Mouse (Mus musculus): Measurements from ENCODE around the gene Erp27. TPM values are rescaled to one million over a fixed set of nuclear protein-coding genes. Genes with fewer than 3 reads are reported as not detected.
"Not testable (repeated sequence)": the region's sequence is repeated elsewhere in the genome, so short reads cannot be mapped to it uniquely, and the experiment has no call there.

Erp27 gene
- 0.55 and 0.73 TPM in 2 replicates for polyA plus RNA-seq (2016; fragmentation: Nextera tagmentation; extraction: Ambion mirVana)

DNA sequence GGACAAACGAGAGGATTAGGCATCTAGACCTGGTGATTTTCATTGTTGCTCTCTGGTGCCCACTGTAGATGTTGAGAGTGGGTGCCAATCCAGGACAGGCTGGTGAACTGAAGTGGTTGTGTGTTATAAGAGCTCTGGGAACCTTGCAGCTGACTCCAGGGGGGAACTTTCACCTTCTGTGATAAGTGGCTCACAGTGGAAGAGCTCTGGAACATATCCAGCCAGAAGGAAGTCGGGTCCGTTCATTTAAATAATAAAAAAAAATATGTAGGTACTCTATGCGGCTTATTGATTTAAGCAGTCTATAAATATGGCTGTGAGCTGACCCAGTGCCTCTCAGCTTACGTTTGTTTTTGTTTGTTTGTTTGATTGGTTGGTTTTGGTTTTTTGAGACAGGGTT is at the start of gene Erp27:
Erp27 (minus strand) TSS at position 101 of the 400 bp plus-strand sequence.
- no peak within 1 kb of the TSS for H3K4me3 ChIP-seq
- H3K27me3 ChIP-seq (ENCODE audit: insufficient read depth, poor library complexity, severe bottlenecking) = no peaks in the 10 kb centered on the region
- no peak for DNase-seq (ENCODE audit: low spot score)
- H3K4me1 ChIP-seq = peaks cover 20% of the 10 kb centered on the region
- 75% methylated on average over 5 of the region's 5 CpGs for WGBS
- H3K9me3 ChIP-seq = no peaks in the 10 kb centered on the region
- H3K36me3 ChIP-seq = peaks cover 15% of the 10 kb centered on the region; the same call in 1 of the 2 replicates
- H3K27ac ChIP-seq = 0 out of 2 replicates have a peak within 1 kb of the TSS, but pooled peaks have one; percentile 62

DNA sequence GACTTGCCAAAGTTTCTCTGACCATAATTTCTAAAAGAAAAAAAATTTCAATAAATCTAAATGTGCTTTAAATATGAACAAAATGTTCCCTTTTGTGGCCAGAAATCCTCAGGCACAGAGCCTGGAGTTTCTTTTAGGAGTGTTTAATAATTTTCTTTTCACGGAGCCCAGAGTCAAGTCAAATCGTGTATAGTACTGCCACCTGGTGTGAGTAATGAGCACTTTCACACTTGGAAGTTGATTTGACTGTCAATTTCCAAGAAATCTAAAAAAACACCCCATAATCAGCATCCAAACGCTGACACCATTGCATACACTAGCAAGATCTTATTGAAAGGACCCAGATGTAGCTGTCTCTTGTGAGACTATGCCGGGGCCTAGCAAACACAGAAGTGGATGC is 46.9 kb upstream of the Erp27 start:
- not testable (repeated sequence) for H3K27me3 ChIP-seq (ENCODE audit: insufficient read depth, poor library complexity, severe bottlenecking); DNase-seq (ENCODE audit: low spot score)
- WGBS = 38% methylated on average over 4 of the region's 4 CpGs

DNA sequence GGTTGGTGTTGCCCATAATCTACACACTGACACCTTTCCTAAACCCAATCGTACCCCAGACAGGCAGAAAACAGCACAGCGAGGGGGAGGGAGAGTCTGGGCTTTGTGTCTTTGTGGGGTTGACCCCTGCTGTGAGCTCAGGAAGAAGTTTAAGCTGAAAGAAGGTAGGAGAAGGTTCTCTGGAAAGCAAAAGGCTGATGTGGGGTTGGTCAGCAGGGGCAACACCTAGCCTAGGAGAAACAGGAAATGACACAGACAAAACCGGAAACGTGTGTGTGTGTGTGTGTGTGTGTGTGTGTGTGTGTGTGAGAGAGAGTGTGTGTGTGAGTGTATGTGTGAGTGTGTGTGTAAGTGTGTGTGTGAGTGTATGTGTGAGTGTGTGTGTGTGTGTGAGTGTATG is 45.5 kb upstream of the Erp27 start:
- DNase-seq (ENCODE audit: low spot score) = peak; percentile 75
- H3K27ac ChIP-seq = peak overlapping the region; percentile 62; the same call in 1 of the 2 replicates
- no peaks in the 10 kb centered on the region for H3K36me3 ChIP-seq
- 64% methylated on average over 4 of the region's 4 CpGs for WGBS
- no peaks in the 10 kb centered on the region for H3K27me3 ChIP-seq (ENCODE audit: insufficient read depth, poor library complexity, severe bottlenecking)
- H3K9me3 ChIP-seq = no peaks in the 10 kb centered on the region
- no peak overlapping the region for H3K4me3 ChIP-seq
- H3K4me1 ChIP-seq = peaks cover 7% of the 10 kb centered on the region; the same call in 1 of the 2 replicates

More for the DNA sequence above, 46.9 kb upstream of the Erp27 start:
- H3K27ac ChIP-seq, H3K4me3 ChIP-seq, H3K4me1 ChIP-seq, H3K9me3 ChIP-seq, H3K36me3 ChIP-seq: not testable (repeated sequence)

DNA sequence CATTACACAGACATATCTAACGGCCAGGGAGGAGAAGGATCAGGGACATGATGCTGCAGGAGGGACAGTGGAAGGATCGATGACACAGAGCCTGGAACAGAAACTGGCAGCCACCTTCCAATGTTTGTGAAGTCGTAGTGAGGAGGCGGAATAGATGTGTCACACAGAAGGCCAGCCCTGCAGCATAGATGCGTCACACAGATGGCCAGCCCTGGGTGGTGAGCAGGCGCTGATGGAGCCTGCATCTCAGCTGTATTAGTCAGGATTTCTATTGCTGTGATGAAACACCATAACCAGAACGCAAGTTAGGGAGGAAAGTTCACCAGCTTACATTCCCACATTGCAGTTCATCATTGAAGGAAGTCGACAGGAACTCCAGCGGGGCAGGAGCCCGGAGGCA is 43.9 kb upstream of the Erp27 start:
- Histone ChIP-seq H3K4me3 (no peak overlapping the region), H3K4me1 (peaks cover 7% of the 10 kb centered on the region; the same call in 1 of the 2 replicates), H3K27me3 (ENCODE audit: insufficient read depth, poor library complexity, severe bottlenecking) (no peaks in the 10 kb centered on the region), H3K36me3 (no peaks in the 10 kb centered on the region), H3K9me3 (no peaks in the 10 kb centered on the region), H3K27ac (no peak overlapping the region)
- DNase-seq (ENCODE audit: low spot score) = peak; percentile 76
- 73% methylated on average over 10 of the region's 10 CpGs for WGBS

DNA sequence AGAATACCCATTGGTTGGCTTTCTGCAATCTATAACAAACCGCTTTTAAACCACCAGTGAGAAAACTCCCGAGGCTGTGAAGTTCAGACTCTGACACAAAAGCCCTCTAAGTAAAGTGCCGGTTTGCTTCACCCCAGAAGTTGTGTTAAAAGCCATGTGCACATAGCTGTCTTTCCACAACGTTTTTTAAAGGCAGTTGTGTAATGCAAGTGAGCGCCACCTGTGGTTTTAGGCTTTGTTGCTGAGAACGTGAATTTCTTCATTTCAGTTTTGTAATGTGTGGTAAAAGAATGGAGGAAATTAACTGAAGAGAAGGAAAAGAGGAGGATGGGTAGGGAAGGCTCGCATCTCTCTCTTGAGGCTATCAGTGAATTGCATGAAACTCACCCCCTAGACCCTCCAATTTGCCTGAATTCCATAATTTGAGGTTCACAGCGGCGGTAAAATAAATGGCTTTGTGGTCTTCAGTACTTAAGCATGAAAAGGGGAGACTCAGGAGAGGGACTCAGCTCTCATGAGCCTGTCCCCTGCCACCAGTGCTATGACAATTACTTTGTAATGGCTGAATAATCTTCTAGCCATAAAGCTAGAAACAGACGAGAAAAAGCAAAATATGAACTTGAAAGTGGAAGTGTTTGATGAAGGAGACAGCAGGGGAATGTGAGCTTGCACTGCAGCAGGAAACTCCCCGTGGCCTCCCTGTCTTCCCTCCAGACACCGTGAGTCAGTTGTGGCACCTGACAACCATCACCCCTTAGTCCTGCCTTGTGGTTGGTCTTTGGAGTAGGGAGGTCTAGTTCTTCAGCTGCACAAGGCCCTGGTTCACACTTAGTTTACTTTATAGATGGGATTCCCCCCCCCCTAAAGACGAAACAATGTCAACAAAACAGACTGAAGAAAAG is 42.9 kb upstream of the Erp27 start:
- Histone ChIP-seq H3K27ac (no peak overlapping the region), H3K36me3 (no peaks in the 10 kb centered on the region), H3K9me3 (no peaks in the 10 kb centered on the region), H3K4me3 (no peak overlapping the region), H3K27me3 (ENCODE audit: insufficient read depth, poor library complexity, severe bottlenecking) (no peaks in the 10 kb centered on the region), H3K4me1 (peaks cover 7% of the 10 kb centered on the region; the same call in 1 of the 2 replicates)
- 74% methylated on average over 13 of the region's 13 CpGs for WGBS
- peak; percentile 71 for DNase-seq (ENCODE audit: low spot score)

DNA sequence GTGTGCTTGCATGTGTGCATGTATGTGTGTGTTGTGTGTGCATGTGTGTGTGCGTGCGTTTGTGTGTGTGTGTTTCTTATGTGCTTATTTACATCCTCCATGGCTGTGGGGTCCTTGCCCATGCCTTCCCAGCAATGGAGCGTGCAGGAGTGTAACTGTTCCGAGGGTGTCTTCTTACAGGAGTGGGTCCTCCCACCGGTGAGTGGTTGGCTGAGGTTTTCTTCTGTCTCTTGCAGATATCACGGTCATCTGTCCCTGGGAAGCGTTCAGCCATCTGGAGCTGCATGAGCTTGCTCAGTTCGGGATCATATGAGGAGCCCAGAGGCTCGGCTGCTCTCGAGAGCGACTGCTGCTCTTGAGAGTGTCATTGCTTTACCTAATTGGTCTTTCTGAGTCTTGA is 41.0 kb upstream of the Erp27 start:
- WGBS = 62% methylated on average over 11 of the region's 11 CpGs
- H3K4me1 ChIP-seq = peaks cover 10% of the 10 kb centered on the region; the same call in 1 of the 2 replicates
- H3K27ac ChIP-seq = peak overlapping the region; percentile 25; the same call in 1 of the 2 replicates
- H3K4me3 ChIP-seq = no peak overlapping the region
- H3K27me3 ChIP-seq (ENCODE audit: insufficient read depth, poor library complexity, severe bottlenecking) = no peaks in the 10 kb centered on the region
- H3K9me3 ChIP-seq = no peaks in the 10 kb centered on the region
- peak; percentile 66 for DNase-seq (ENCODE audit: low spot score)
- no peaks in the 10 kb centered on the region for H3K36me3 ChIP-seq

DNA sequence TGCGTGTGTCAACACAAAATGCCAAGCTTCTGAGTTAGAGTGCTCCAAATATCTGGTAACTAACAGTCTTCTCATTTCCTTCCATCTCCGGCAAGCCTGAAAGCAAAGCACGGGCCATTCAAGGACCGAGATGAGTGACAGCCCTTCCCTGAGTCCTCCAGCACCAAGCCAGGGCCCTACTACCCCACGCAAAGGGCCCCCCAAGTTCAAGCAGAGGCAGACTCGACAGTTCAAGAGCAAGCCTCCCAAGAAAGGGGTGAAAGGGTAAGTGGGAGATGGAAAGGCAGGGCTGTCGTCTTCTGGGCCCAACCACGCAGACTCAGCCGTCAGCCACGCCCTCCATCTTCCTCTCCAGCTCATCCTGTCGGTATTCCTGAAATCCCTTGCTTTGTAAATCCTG is 37.2 kb upstream of the Erp27 start:
- no peaks in the 10 kb centered on the region for H3K36me3 ChIP-seq
- peak; percentile 35 for DNase-seq (ENCODE audit: low spot score)
- H3K27me3 ChIP-seq (ENCODE audit: insufficient read depth, poor library complexity, severe bottlenecking) = no peaks in the 10 kb centered on the region
- H3K4me1 ChIP-seq = peaks cover 10% of the 10 kb centered on the region; the same call in 1 of the 2 replicates
- H3K4me3 ChIP-seq = no peak overlapping the region
- 55% methylated on average over 11 of the region's 11 CpGs for WGBS
- no peaks in the 10 kb centered on the region for H3K9me3 ChIP-seq
- no peak overlapping the region for H3K27ac ChIP-seq

DNA sequence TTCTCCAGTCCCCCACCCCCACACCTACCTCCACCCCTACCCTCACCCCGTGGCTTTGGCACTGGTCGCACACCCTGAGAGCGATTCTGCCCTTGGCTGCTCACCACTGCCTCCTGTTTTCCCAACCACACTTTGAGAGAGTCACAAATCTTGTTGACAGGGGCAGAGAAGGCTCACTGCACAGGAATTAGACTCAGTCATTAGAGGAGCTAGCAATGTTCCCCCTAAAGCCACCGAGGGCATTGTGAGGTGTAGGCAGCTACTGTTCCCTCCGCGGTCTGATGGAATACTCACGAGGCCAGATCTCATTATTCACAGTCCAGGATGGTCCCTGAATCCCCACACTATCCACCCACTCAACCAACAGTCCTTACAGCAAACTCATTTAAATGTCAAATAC is 35.1 kb upstream of the Erp27 start:
- Histone ChIP-seq H3K9me3 (no peaks in the 10 kb centered on the region), H3K36me3 (no peaks in the 10 kb centered on the region), H3K27me3 (ENCODE audit: insufficient read depth, poor library complexity, severe bottlenecking) (no peaks in the 10 kb centered on the region), H3K4me1 (peaks cover 8% of the 10 kb centered on the region; the same call in 1 of the 2 replicates), H3K4me3 (no peak overlapping the region), H3K27ac (no peak overlapping the region)
- WGBS = 77% methylated on average over 7 of the region's 7 CpGs
- DNase-seq (ENCODE audit: low spot score) = peak; percentile 14

DNA sequence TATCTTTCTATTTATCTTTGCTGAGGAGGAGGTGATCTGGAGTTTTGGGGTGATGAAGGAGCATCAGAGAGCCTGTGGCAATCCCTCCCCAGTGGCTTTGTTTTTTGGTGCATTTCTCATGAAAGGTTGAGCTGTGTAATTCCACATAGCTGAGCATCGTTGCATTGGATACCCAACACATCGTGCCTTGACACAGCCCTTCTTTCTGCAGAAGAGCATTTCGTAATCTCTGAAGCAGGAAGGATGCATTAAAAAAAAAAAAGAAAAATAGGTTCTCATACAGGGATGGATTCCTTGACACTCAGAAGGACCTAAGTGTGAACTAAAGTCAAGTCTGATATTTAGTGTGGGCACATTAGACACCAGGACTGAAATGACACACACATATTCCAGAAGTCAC is 33.3 kb upstream of the Erp27 start:
- no peak overlapping the region for H3K27ac ChIP-seq
- 79% methylated on average over 3 of the region's 3 CpGs for WGBS
- no peaks in the 10 kb centered on the region for H3K27me3 ChIP-seq (ENCODE audit: insufficient read depth, poor library complexity, severe bottlenecking)

DNA sequence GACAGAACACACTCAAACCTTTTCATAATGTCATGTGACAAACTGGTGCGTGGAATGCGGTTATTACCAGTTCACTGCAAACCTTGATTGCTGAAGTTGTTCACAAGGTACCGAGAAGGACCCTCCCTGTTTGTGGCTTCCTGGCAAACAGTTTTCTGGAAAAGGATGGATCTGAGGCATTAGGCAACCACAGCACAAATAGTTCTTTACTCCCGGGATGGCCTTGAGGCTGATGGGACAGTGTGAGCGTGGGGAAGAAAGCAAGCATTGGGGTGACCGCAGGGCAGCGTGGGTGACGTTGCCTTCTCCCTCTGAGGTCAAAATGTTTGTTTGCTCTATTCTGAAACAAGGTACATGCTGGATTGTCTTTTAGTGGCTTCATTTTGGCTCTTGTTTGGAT is 32.7 kb upstream of the Erp27 start:
- no peak overlapping the region for H3K4me3 ChIP-seq
- DNase-seq (ENCODE audit: low spot score) = no peak
- no peak overlapping the region for H3K27ac ChIP-seq
- 89% methylated on average over 8 of the region's 8 CpGs for WGBS
- H3K36me3 ChIP-seq = no peaks in the 10 kb centered on the region
- H3K9me3 ChIP-seq = no peaks in the 10 kb centered on the region
- H3K27me3 ChIP-seq (ENCODE audit: insufficient read depth, poor library complexity, severe bottlenecking) = no peaks in the 10 kb centered on the region
- peaks cover 8% of the 10 kb centered on the region; the same call in 1 of the 2 replicates for H3K4me1 ChIP-seq

More for the DNA sequence above, 33.3 kb upstream of the Erp27 start:
- Histone ChIP-seq H3K36me3 (no peaks in the 10 kb centered on the region), H3K4me3 (no peak overlapping the region), H3K4me1 (peaks cover 8% of the 10 kb centered on the region; the same call in 1 of the 2 replicates), H3K9me3 (no peaks in the 10 kb centered on the region)
- no peak for DNase-seq (ENCODE audit: low spot score)

DNA sequence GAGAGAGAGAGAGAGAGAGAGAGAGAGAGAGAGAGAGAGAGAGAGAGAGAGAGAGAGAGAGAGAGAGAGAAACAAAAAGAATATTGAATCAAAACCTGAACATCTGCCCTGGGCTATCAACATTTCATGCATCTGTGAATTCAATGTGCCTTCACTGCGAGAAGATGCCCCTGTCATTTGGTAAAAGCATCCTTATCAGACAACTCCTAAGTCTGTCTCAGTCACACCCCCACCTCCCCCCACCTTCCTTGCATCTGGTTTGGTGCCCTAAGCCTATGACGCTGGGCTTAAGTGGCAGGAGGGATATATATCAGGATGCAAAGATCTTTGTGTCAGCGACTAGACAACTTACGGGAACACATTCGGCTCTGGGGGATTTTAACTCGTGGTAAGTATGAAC is 32.2 kb upstream of the Erp27 start:
- no peak overlapping the region for H3K4me3 ChIP-seq
- H3K9me3 ChIP-seq = no peaks in the 10 kb centered on the region
- H3K27ac ChIP-seq = no peak overlapping the region
- no peak for DNase-seq (ENCODE audit: low spot score)
- H3K4me1 ChIP-seq = peaks cover 7% of the 10 kb centered on the region; the same call in 1 of the 2 replicates
- WGBS = 61% methylated on average over 6 of the region's 6 CpGs
- no peaks in the 10 kb centered on the region for H3K27me3 ChIP-seq (ENCODE audit: insufficient read depth, poor library complexity, severe bottlenecking)
- no peaks in the 10 kb centered on the region for H3K36me3 ChIP-seq

DNA sequence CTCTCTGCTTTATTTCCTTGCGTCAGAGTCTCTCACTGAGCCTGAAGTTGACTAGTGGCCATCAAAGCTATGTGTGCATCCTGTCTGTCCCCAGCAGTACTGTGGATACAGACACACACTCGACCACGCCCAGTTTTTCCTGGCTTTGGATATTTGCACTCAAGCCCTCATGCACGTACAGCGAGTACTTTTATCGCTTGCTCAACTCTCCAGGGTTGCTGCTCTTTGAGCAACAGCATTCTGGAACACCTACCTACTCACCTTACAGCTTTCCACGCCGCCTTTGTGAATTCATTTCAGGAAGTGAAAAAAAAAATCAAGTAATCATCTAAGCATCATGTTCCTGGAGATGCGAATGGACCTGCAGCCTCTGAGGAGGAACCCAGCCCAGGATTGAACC is 30.9 kb upstream of the Erp27 start:
- DNase-seq (ENCODE audit: low spot score) = no peak
- Histone ChIP-seq H3K4me1 (0 out of 2 replicates have a peak, but pooled peaks cover 5% of the 10 kb centered on the region), H3K27ac (no peak overlapping the region), H3K4me3 (no peak overlapping the region), H3K27me3 (ENCODE audit: insufficient read depth, poor library complexity, severe bottlenecking) (no peaks in the 10 kb centered on the region), H3K9me3 (no peaks in the 10 kb centered on the region), H3K36me3 (no peaks in the 10 kb centered on the region)
- WGBS = 87% methylated on average over 9 of the region's 9 CpGs

DNA sequence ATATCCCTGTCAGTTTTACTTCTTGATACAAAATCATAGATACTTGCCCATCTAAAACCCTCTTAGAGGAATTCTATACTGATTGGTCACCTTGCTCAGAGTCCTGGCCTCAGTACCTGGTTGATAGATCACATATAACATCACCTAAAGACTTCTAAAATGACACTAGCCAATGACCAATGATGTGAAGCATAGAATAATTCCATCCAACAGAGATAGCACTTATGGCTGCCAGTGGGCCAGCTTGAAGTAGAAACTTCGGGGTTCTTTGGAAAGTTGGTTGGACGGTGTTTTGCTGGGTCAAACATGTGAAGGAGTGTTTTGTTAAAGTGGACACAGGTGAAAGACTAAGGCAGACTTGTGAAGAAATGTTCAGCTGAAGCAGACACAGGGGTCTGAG is 28.2 kb upstream of the Erp27 start:
- Histone ChIP-seq H3K9me3 (no peaks in the 10 kb centered on the region), H3K36me3 (no peaks in the 10 kb centered on the region), H3K27me3 (ENCODE audit: insufficient read depth, poor library complexity, severe bottlenecking) (no peaks in the 10 kb centered on the region), H3K27ac (no peak overlapping the region), H3K4me1 (peaks cover 10% of the 10 kb centered on the region), H3K4me3 (no peak overlapping the region)
- WGBS = 82% methylated on average over 2 of the region's 2 CpGs
- DNase-seq (ENCODE audit: low spot score) = no peak
